Mouse (Mus musculus) 3T3-L1 (cell line): ENCODE data around the gene Gm7358.
A peak's percentile ranks its signal among the peaks of the same experiment; 100 is the strongest.
"Not testable (repeated sequence)": the region's sequence is repeated elsewhere in the genome, so short reads cannot be mapped to it uniquely, and the experiment has no call there.

ENCODE experiments used
- DNase-seq: peaks from one replicate; pipeline ENCODE4 v3.0.0-alpha.2; 2015; ENCODE audit warnings: low read depth, low spot score

Gene Gm7358

DNA sequence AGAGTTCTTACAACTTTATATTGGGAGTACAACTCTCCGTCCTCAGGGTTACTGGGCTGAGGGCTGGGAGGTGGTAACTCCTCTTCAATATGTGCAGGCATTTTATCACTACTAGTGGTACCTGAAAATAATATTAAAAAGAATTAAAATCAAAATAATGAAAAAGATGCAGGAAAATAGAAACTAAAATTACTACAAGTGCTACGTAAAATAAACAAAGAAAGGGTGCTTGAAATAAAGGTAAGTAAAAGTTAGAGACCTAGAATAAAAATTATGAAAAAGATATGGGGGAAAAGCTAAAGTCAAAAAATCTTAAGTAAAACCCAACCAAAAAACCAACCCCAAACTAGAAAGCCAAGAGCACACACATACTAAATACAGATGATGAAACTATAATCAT, at the start of gene Gm7358:
TSS of gene Gm7358 (minus strand) at position 101 of the 400 bp plus-strand sequence.
- not testable (repeated sequence) for DNase-seq

DNA sequence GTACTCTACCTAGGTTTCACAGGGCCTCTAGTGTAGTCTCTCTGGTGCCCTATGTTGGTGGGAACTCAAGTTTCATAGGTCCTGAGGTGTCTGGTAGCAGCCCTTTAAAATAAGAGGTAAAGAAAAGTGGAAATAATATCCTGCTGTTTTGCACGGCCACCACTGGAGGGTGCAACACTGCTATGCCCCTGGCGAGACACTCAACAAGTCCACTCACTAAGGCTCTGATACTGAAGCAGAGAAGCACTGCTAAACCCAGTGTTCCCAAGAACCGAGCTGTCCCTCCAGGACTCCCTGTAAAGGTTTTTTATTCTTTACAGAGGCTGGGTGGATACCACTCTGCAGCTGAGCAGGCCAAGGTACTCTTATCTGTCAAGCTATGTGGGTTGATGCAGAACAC, 43.7 kb upstream of the Gm7358 start:
- peak; percentile 45 for DNase-seq

DNA sequence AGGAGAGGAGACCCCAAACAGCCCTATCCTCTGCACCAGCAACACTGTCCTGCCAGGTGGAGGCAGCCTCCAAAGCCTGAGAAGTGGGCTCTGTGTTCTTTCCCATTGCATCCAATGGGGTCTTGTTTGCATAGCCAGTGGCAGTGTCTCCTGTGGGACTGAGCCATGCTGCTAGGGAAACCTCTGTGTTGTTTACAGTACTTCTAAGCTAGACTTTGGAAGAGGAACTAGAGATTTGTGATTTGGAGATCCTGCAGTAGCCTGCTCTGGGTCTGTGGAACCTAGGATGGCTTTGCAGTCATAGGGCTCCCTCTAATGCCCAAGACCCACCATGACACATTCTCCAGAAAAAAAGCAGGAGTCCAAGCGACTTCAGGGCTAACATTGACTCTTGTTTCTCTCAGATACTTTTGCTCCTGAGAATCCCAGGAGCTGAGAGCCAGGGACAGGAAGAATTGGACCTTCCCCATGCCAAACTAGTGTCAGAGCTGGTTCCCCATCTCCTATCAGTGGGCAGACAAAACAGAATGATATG, 42.2 kb upstream of the Gm7358 start:
- not testable (repeated sequence) for DNase-seq

DNA sequence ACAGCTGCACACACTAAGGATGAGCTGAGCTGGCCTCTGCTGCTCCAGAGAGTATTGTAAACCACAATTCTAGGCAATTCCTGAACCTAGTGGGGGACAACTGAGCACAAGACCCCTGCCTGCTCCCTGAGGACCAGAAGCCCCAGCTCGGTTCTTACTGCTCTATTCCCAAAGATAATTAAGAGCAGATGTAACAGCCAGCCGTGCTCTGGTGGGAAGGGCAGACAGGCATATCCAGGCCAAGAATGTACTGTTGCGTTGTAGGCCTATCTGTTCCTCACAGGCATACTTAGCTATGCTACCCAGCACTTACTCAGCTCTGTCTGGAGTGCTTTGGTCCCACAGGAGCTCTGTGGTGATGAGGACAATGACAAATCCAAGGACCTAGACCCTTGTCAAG, 40.6 kb upstream of the Gm7358 start:
- DNase-seq: not testable (repeated sequence)

DNA sequence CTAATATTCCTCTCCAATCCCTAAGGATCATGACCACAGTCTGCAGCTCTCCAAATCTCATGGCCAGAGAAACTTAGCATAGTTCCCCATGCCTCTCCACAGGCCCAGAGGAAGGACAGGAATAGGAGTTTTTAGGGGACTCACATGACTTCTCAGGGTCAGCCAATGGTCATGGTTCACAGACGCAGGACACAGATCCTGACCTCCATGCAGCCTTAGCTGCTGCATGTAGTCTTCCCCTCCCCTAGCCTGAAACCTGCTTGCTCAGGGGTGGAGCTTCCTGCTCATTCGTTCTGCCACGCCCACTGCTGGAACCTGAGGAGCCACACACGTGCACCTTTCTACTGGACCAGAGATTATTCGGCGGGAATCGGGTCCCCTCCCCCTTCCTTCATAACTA, 34.8 kb upstream of the Gm7358 start:
- not testable (repeated sequence) for DNase-seq

DNA sequence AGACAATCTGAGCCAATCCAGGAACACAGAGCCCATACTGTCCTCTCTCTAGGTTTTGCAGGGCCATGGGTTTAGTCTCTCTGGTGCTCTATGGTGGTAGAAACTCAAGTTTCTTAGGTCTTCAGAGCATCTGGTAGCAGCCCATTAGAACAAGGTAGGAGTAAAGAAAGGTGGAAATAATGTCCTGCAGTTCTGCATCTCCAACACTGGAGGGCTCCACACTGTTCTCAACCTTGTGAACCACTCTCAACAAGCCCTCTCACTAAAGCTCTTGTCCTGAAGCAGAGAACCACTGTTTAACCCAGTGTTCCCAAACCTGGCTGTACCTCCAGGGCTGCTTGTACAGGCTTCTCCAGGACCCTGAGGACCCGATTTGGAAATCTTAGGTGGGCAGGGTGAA, 27.3 kb upstream of the Gm7358 start:
- peak; percentile 37 for DNase-seq

DNA sequence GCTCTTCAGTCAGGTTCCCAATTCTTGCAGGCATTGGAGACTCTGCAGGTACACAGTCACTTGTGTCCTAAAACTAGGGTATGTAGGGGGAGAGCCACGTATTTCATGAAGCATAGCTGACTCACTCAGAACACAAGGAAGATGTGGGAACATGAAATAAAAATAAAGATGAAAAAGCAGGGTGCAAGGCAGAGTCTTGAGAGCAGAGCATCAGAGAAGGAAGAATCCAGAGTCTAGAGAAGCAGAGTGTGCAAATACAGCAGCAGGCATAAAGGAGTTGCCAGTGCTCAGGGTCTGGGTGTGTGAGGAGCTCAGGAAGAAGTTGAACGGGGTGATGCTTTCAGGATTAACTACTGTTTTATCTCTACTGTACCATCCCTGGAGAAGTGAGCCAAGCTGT, 17.5 kb downstream of the Gm7358 start:
- not testable (repeated sequence) for DNase-seq

DNA sequence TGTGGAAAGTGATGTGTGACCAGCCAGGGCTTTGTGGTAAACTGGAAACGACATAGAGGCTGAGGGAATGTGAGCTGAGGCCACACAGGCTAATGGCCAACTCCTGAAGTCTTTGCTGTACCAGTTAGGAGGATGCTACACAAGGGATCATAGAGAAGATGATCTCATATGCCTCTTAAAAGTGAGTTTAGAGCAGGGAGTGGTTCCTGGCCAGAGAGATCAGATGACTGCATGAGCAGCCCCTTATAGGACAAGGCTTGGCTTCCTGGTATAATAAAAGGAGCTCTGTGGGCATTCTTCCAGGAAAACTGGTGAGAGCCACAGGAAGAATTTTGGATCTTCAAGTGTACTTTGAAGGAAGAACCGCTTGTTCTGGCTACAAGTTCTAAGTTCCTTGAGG, 22.3 kb downstream of the Gm7358 start:
- DNase-seq: not testable (repeated sequence)

DNA sequence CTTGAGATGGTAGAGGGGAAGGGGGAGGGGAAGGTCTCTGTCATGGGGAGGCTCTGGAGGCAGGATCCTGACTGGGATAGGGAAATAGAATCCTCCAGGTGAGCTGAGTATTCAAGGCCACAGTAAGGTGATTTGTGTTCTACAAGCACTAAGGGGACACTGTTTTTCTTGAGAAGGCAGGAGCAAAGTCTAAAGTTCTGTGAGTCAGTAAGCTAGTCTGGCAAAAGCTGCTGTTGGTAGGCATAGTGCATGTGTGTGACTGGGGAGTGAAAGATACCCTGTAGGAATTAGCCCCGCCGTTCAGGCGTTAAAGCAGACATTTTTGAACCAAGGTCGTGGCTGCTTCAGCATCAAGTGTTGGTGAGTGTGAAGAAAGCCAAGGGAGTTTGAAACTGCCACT, 23.2 kb downstream of the Gm7358 start:
- not testable (repeated sequence) for DNase-seq
